Mouse (Mus musculus) heart, adult 2 months (tissue): Measurements from ENCODE around the gene Tnpo1.

Source experiments
- CTCF ChIP-seq: fragments of 200-600 bp; IDR thresholded peaks from 2 replicates; pipeline ENCODE4 v1.8.1; 2022; ENCODE audit warnings: antibody characterized with exemption, mild to moderate bottlenecking, moderate library complexity
- EP300 ChIP-seq: fragments of 200-500 bp; IDR thresholded peaks from 2 replicates; pipeline ENCODE4 v1.6.1; 2011; ENCODE audit warnings: low read depth, low read length, control low read depth; ENCODE audit not compliant: insufficient read depth
- POLR2A ChIP-seq: fragments of 200-500 bp; IDR thresholded peaks from 2 replicates; pipeline ENCODE4 v1.6.1; 2011; ENCODE audit warnings: mild to moderate bottlenecking, low read depth, low read length, control low read depth; ENCODE audit not compliant: insufficient read depth

- no peak for TF ChIP-seq CTCF
- no peak for TF ChIP-seq EP300
- no peak for TF ChIP-seq POLR2A
These were observed 30.2 kb downstream of the Tnpo1 start for GRCm38 (mm10) chr13:98896013-98896412.
